Mouse (Mus musculus) small intestine, adult 2 months (tissue): ENCODE data around the gene Cyp4a29. TPM values are rescaled to one million over a fixed set of nuclear protein-coding genes. Genes with fewer than 3 reads are reported as not detected.

Source experiments
- polyA plus RNA-seq: library from polyadenylated mRNA; depleted of rRNA; stranded (reverse); fragments of >200 nt; gene quantifications from 2 replicates; pipeline ENCODE4 v1.2.3, GENCODE M21; 2012; rRNA removed

Gene Cyp4a29
- polyA plus RNA-seq, 1 experiment: not detected

Other genes starting within 250 kb of the Cyp4a29 start
- 0.29 and 0.98 TPM in 2 replicates for gene Stil, start 241.9 kb upstream of the Cyp4a29 start, polyA plus RNA-seq
- gene Tal1, start 185.7 kb upstream of the Cyp4a29 start, polyA plus RNA-seq: 0.71 and 1.8 TPM in 2 replicates
- gene Pdzk1ip1, start 153.4 kb upstream of the Cyp4a29 start, polyA plus RNA-seq: 8.4 and 10.7 TPM in 2 replicates
- gene Cyp4x1, start 107.8 kb upstream of the Cyp4a29 start, polyA plus RNA-seq: not detected in 2 replicates
- not detected in 2 replicates for gene Cyp4a12a, start 57.0 kb downstream of the Cyp4a29 start, polyA plus RNA-seq
- gene Cyp4a12b, start 169.5 kb downstream of the Cyp4a29 start, polyA plus RNA-seq: not detected in 2 replicates
- not detected in 2 replicates for gene Cyp4a30b, start 210.5 kb downstream of the Cyp4a29 start, polyA plus RNA-seq